Mouse (Mus musculus): ENCODE measurements around the gene Tmcc3.

- no peak for TF ChIP-seq CTCF (IDR thresholded peaks at IDR 0.05)
- no peak for TF ChIP-seq EP300 (IDR thresholded peaks at IDR 0.05; ENCODE audit: insufficient read depth, low read depth, low read length)
- TF ChIP-seq POLR2A (IDR thresholded peaks at IDR 0.05; ENCODE audit: insufficient read depth, low read depth, low read length) = no peak
Observed at GRCm38 (mm10) chr10:94458690-94459089, 146.9 kb downstream of the Tmcc3 start.
